ENCODE assay signal across 26 mouse cellular contexts in the genomic region with DNA sequence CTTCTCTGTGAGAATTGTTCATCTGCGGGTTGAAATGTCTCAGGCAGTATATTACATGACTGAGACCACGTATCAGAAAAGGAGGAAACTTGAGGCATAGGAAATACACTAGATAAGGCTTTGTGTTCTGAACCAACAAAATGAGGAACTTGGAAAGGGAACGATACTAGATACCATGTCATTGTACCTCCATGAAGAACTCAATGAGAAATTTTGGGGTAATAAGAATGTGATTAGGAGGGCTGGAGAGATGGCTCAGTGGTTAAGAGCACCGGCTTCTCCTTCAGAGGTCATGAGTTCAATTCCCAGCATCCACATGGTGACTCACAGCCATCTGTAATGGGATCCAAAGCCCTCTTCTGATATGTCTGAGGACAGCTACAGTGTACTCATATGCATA. TPM values are rescaled to one million over a fixed set of nuclear protein-coding genes. Genes with fewer than 3 reads are reported as not detected.
DNase-seq lines count a peak whose midpoint lies in the region; ATAC-seq and TF ChIP-seq lines count a peak whose summit lies in the region.
"Had no signal": no experiment of that assay in that cellular context is flagged by ENCODE, and none has a peak within 500 bp of the region (broad histone marks: within the 10 kb centered on the region; RNA-seq: fewer than 3 reads in every experiment).

No protein-coding gene starts in this region.

- peaks cover 0 to 14% of the 10 kb centered on the region in 2 experiments; a peak in 3 of 4 replicates for H3K4me1 ChIP-seq in MEL (ENCODE audit: control insufficient read depth in 1 of 2, insufficient read depth in 2 of 2, low read length in 2 of 2)
- H3K4me1 ChIP-seq in liver, postnatal 0 days (ENCODE audit: insufficient read depth): peaks cover 16% of the 10 kb centered on the region
- H3K4me1 ChIP-seq in forebrain, embryonic 14.5 days (ENCODE audit: control insufficient read depth, insufficient read depth, low read length): peaks cover 13% of the 10 kb centered on the region
- peaks cover 5% of the 10 kb centered on the region; the same call in 1 of the 2 replicates for H3K4me1 ChIP-seq in midbrain, postnatal 0 days (ENCODE audit: insufficient read depth, low read length)

- intact Hi-C loops in heart, postnatal 25 days (cut with DNase I): loop anchor here (5.0 kb wide), 1 partner anchor 88 kb away; no protein-coding TSS in a partner anchor

- peaks cover 0 to 8% of the 10 kb centered on the region in 2 experiments; a peak in 2 of 4 replicates for H3K36me3 ChIP-seq in MEL (ENCODE audit: control insufficient read depth in 1 of 2, insufficient read depth in 2 of 2, low read length in 2 of 2)
- 0 out of 2 replicates have a peak, but pooled peaks cover 1% of the 10 kb centered on the region for H3K36me3 ChIP-seq in liver, postnatal 0 days (replicated peaks; ENCODE audit: insufficient read depth, low read length)
- no peaks in the 10 kb centered on the region for H3K36me3 ChIP-seq in forebrain, embryonic 14.5 days (ENCODE audit: control insufficient read depth, insufficient read depth, low read length)
- H3K36me3 ChIP-seq in midbrain, postnatal 0 days (ENCODE audit: insufficient read depth, low read length): no peaks in the 10 kb centered on the region
- H3K36me3 ChIP-seq: embryonic facial prominence, embryonic 12.5 days; embryonic facial prominence, embryonic 15.5 days; forebrain, embryonic 15.5 days; heart, embryonic 10.5 days; heart, embryonic 13.5 days had no signal

- peak overlapping the region; percentile 33; the same call in 1 of the 2 replicates for H3K9ac ChIP-seq in MEL (ENCODE audit: control insufficient read depth, low read depth, low read length, poor library complexity, severe bottlenecking)
- no peak overlapping the region for H3K9ac ChIP-seq in liver, postnatal 0 days (replicated peaks)
- H3K9ac ChIP-seq in forebrain, embryonic 14.5 days (ENCODE audit: low read length): no peak overlapping the region
- no peak overlapping the region for H3K9ac ChIP-seq in midbrain, postnatal 0 days (replicated peaks; ENCODE audit: low read length, poor library complexity, severe bottlenecking)
- H3K9ac ChIP-seq: embryonic facial prominence, embryonic 15.5 days; forebrain, embryonic 15.5 days; heart, embryonic 13.5 days; hindbrain, embryonic 14.5 days had no signal

- no peak for TF ChIP-seq RAD21 in MEL (IDR thresholded peaks at IDR 0.05; ENCODE audit: low read depth, low read length)

- H3K27me3 ChIP-seq in MEL (ENCODE audit: control insufficient read depth in 1 of 2, insufficient read depth in 2 of 2, low read length in 2 of 2): no peaks in the 10 kb centered on the region
- H3K27me3 ChIP-seq in liver, postnatal 0 days (ENCODE audit: insufficient read depth, low read length): 0 out of 2 replicates have a peak, but pooled peaks cover 3% of the 10 kb centered on the region
- 0 out of 2 replicates have a peak, but pooled peaks cover 2% of the 10 kb centered on the region for H3K27me3 ChIP-seq in forebrain, embryonic 14.5 days (replicated peaks; ENCODE audit: control insufficient read depth, insufficient read depth, low read length)
- H3K27me3 ChIP-seq in midbrain, postnatal 0 days (ENCODE audit: insufficient read depth, low read length): no peaks in the 10 kb centered on the region
- H3K27me3 ChIP-seq: embryonic facial prominence, embryonic 12.5 days; forebrain, embryonic 15.5 days had no signal

- no peak for TF ChIP-seq CTCF in MEL (IDR thresholded peaks at IDR 0.05 in 2 of 3, conservative IDR thresholded peaks at IDR 0.05 in 1 of 3; ENCODE audit: control insufficient read depth in 1 of 3, insufficient read depth in 1 of 3, low read depth in 2 of 3, low read length in 3 of 3, poor library complexity in 1 of 3, severe bottlenecking in 1 of 3)
- TF ChIP-seq CTCF in liver, postnatal 0 days (IDR thresholded peaks at IDR 0.05; ENCODE audit: low read depth): no peak
- TF ChIP-seq CTCF in midbrain, postnatal 0 days (IDR thresholded peaks at IDR 0.05): no peak

- peak; percentile 79 for DNase-seq in 416B (ENCODE audit: low read depth)
- DNase-seq in MEL (ENCODE audit: low read depth, low spot score): peak; percentile 94
- no peak for DNase-seq in liver, postnatal 0 days
- DNase-seq in forebrain, embryonic 14.5 days (ENCODE audit: low spot score): no peak
- no peak for DNase-seq in midbrain, postnatal 0 days (ENCODE audit: low spot score)
- DNase-seq in heart, postnatal 25 days (ENCODE audit: low spot score): no peak
- DNase-seq: adrenal gland, adult 8-10 months; adrenal gland, postnatal 36 days; cerebellum, adult 18-20 months; cerebellum, adult 9-10 months; cerebellum, postnatal 14 days; gastrocnemius, postnatal 25 days; heart, adult 2 months; heart, postnatal 36 days had no signal

- peaks cover 18% of the 10 kb centered on the region for H3K79me2 ChIP-seq in MEL (ENCODE audit: control insufficient read depth, insufficient read depth, low read length, poor library complexity)

- no peaks in the 10 kb centered on the region for H3K9me3 ChIP-seq in MEL (replicated peaks; ENCODE audit: insufficient read depth, low read length)
- H3K9me3 ChIP-seq in liver, postnatal 0 days (ENCODE audit: low read length): no peaks in the 10 kb centered on the region
- H3K9me3 ChIP-seq in forebrain, embryonic 14.5 days (replicated peaks; ENCODE audit: control insufficient read depth, low read length): no peaks in the 10 kb centered on the region
- no peaks in the 10 kb centered on the region for H3K9me3 ChIP-seq in midbrain, postnatal 0 days (ENCODE audit: low read length)
- H3K9me3 ChIP-seq: embryonic facial prominence, embryonic 12.5 days; embryonic facial prominence, embryonic 15.5 days; forebrain, embryonic 15.5 days; heart, embryonic 10.5 days; heart, embryonic 13.5 days had no signal

- peak overlapping the region; percentile 62 for H3K27ac ChIP-seq in MEL (ENCODE audit: control insufficient read depth, low read depth, low read length)
- no peak overlapping the region for H3K27ac ChIP-seq in liver, postnatal 0 days (ENCODE audit: low read depth)
- no peak overlapping the region for H3K27ac ChIP-seq in forebrain, embryonic 14.5 days (ENCODE audit: low read depth, low read length)
- H3K27ac ChIP-seq in midbrain, postnatal 0 days (ENCODE audit: low read depth, low read length): no peak overlapping the region
- H3K27ac ChIP-seq: embryonic facial prominence, embryonic 12.5 days; embryonic facial prominence, embryonic 15.5 days; forebrain, embryonic 15.5 days; heart, adult 2 months; heart, embryonic 10.5 days; heart, embryonic 13.5 days; hindbrain, embryonic 14.5 days; hindbrain, postnatal 0 days had no signal

- TF ChIP-seq POLR2A in MEL (IDR thresholded peaks at IDR 0.05; ENCODE audit: control insufficient read depth in 1 of 2, insufficient read depth in 1 of 2, low read depth in 1 of 2, low read length in 2 of 2, poor library complexity in 1 of 2): no peak

- H3K4me3 ChIP-seq in MEL (ENCODE audit: control insufficient read depth in 1 of 2, insufficient read depth in 1 of 2, low read depth in 2 of 2, low read length in 2 of 2): peak overlapping the region in 1 of 2 experiments; percentile 50; a peak in 3 of 4 replicates
- no peak overlapping the region for H3K4me3 ChIP-seq in liver, postnatal 0 days (ENCODE audit: low read depth, low read length)
- H3K4me3 ChIP-seq in forebrain, embryonic 14.5 days (ENCODE audit: low read depth, low read length): no peak overlapping the region
- no peak overlapping the region for H3K4me3 ChIP-seq in midbrain, postnatal 0 days (ENCODE audit: low read depth, low read length)
- H3K4me3 ChIP-seq: embryonic facial prominence, embryonic 12.5 days; embryonic facial prominence, embryonic 15.5 days; forebrain, embryonic 15.5 days; heart, adult 2 months; heart, embryonic 10.5 days; heart, embryonic 13.5 days had no signal

- peak; percentile 57 for ATAC-seq in granulocyte monocyte progenitor cell, adult 5-6 weeks (replicated peaks; ENCODE audit: poor library complexity, severe bottlenecking)
- ATAC-seq in megakaryocyte progenitor cell, adult 5-6 weeks (replicated peaks; ENCODE audit: poor library complexity): peak; percentile 57
- ATAC-seq in liver, postnatal 0 days: no peak
- ATAC-seq in forebrain, embryonic 14.5 days: no peak
- ATAC-seq in midbrain, postnatal 0 days (ENCODE audit: low FRiP score): no peak
- ATAC-seq: activated CD4-positive, CD25-positive, alpha-beta regulatory T cell, adult 4 months; forebrain, embryonic 15.5 days; hindbrain, postnatal 0 days; inflammation-experienced regulatory T-cells, adult 6 months; intestine, embryonic 16.5 days had no signal

- WGBS in liver, postnatal 0 days (ENCODE audit: insufficient replicate concordance): 24% methylated on average over 4 of the region's 4 CpGs
- WGBS in forebrain, embryonic 14.5 days: 88% methylated on average over 4 of the region's 4 CpGs
- WGBS in midbrain, postnatal 0 days: 86% methylated on average over 4 of the region's 4 CpGs

- no peak overlapping the region for H3K4me2 ChIP-seq in liver, postnatal 0 days (ENCODE audit: low read depth, low read length)
- no peak overlapping the region for H3K4me2 ChIP-seq in forebrain, embryonic 14.5 days (ENCODE audit: low read length)
- H3K4me2 ChIP-seq in midbrain, postnatal 0 days (ENCODE audit: low read depth, low read length, poor library complexity, severe bottlenecking): no peak overlapping the region
- H3K4me2 ChIP-seq: embryonic facial prominence, embryonic 12.5 days; embryonic facial prominence, embryonic 15.5 days; forebrain, embryonic 15.5 days; heart, embryonic 13.5 days; hindbrain, embryonic 14.5 days had no signal

- peak; percentile 71 to 85 for TF ChIP-seq EP300 in MEL (IDR thresholded peaks at IDR 0.05; ENCODE audit: low read depth in 1 of 2, low read length in 2 of 2)
- no peak for TF ChIP-seq EP300 in liver, postnatal 0 days (IDR thresholded peaks at IDR 0.05; ENCODE audit: low read depth)

RNA-seq across cellular contexts. Expression of a gene that starts 3.6 kb away (rescaled TPM):
- total RNA-seq in MEL (2012; rRNA removed): 175 and 197 TPM in 2 replicates
- 100 to 1,000 TPM; 104 to 201 TPM for polyA plus RNA-seq in MEL (2012; ENCODE audit: insufficient read depth in 1 of 2, insufficient read length in 2 of 2, low read depth in 1 of 2, low replicate concordance in 2 of 2, missing spikeins in 1 of 2)
- 203 and 212 TPM in 2 replicates for total RNA-seq in granulocyte monocyte progenitor cell, adult 5-6 weeks (2014; fragmentation: Nextera tagmentation)
- 80.6 and 81.1 TPM in 2 replicates for total RNA-seq in granulocyte monocyte progenitor cell, adult 5-6 weeks (2017)
- 222 and 226 TPM in 2 replicates for total RNA-seq in megakaryocyte progenitor cell, adult 5-6 weeks (2015)
- 86.1 and 92.0 TPM in 2 replicates for total RNA-seq in megakaryocyte progenitor cell, adult 5-6 weeks (2017)
- polyA plus RNA-seq in liver, postnatal 0 days (2015; fragmentation: Nextera tagmentation; extraction: Ambion mirVana): 49.2 and 54.3 TPM in 2 replicates
- polyA plus RNA-seq in forebrain, embryonic 14.5 days (2014; fragmentation: Nextera tagmentation; extraction: Ambion mirVana): 119 and 126 TPM in 2 replicates
- total RNA-seq in midbrain, postnatal 0 days (2014; rRNA removed): 136 and 152 TPM in 2 replicates
- polyA plus RNA-seq in midbrain, postnatal 0 days (2015; fragmentation: Nextera tagmentation; extraction: Ambion mirVana): 126 and 130 TPM in 2 replicates
- 10 to 100 TPM; 60.1 to 63.6 TPM for total RNA-seq in heart, postnatal 25 days (2021)

RNA-seq across cellular contexts. Expression of a gene that starts 26.5 kb away (rescaled TPM):
- total RNA-seq in MEL (2012; rRNA removed): 1.1 and 1.2 TPM in 2 replicates
- polyA plus RNA-seq in MEL (2012; ENCODE audit: insufficient read depth in 1 of 2, insufficient read length in 2 of 2, low read depth in 1 of 2, low replicate concordance in 2 of 2, missing spikeins in 1 of 2): 1 to 10 TPM in 1 of 2 experiments, not detected in 1; 2.0 TPM
- 4.5 TPM in 1 of 2 replicates, not detected in the other for total RNA-seq in granulocyte monocyte progenitor cell, adult 5-6 weeks (2014; fragmentation: Nextera tagmentation)
- total RNA-seq in granulocyte monocyte progenitor cell, adult 5-6 weeks (2017): 2.2 TPM in 1 of 2 replicates, not detected in the other
- total RNA-seq in megakaryocyte progenitor cell, adult 5-6 weeks (2015): 0.10 and 1.6 TPM in 2 replicates
- 0.21 and 0.41 TPM in 2 replicates for total RNA-seq in megakaryocyte progenitor cell, adult 5-6 weeks (2017)
- polyA plus RNA-seq in liver, postnatal 0 days (2015; fragmentation: Nextera tagmentation; extraction: Ambion mirVana): 0.21 and 0.29 TPM in 2 replicates
- 1.8 and 3.1 TPM in 2 replicates for polyA plus RNA-seq in forebrain, embryonic 14.5 days (2014; fragmentation: Nextera tagmentation; extraction: Ambion mirVana)
- 7.7 and 16.0 TPM in 2 replicates for total RNA-seq in midbrain, postnatal 0 days (2014; rRNA removed)
- 2.3 and 2.9 TPM in 2 replicates for polyA plus RNA-seq in midbrain, postnatal 0 days (2015; fragmentation: Nextera tagmentation; extraction: Ambion mirVana)
- total RNA-seq in heart, postnatal 25 days (2021): under 1 TPM; 0.08 to 0.39 TPM
- total RNA-seq: heart, postnatal 36 days had no signal

Comparison
In these comparisons a context has a peak if more than half of its experiments do, and no peak if none do; other contexts are left out.
1. DNase-seq: peak in 416B (single experiment) and MEL (single experiment); none in liver, postnatal 0 days (single experiment), forebrain, embryonic 14.5 days (single experiment), midbrain, postnatal 0 days (single experiment) and heart, postnatal 25 days (single experiment).
2. ATAC-seq: peak in granulocyte monocyte progenitor cell, adult 5-6 weeks (single experiment) and megakaryocyte progenitor cell, adult 5-6 weeks (single experiment); none in liver, postnatal 0 days (single experiment), forebrain, embryonic 14.5 days (single experiment) and midbrain, postnatal 0 days (single experiment).